Mouse (Mus musculus) heart, postnatal 0 days (tissue): ENCODE results near the gene Efcab12.

Experiments
- CTCF ChIP-seq: IDR thresholded peaks from 2 replicates; pipeline ENCODE4 v1.5.1; 2016; ENCODE audit warnings: antibody characterized with exemption, control low read depth, low read depth
- EP300 ChIP-seq: IDR thresholded peaks from 2 replicates; pipeline ENCODE4 v1.6.1; 2016; ENCODE audit warnings: antibody characterized with exemption, low read depth

DNA sequence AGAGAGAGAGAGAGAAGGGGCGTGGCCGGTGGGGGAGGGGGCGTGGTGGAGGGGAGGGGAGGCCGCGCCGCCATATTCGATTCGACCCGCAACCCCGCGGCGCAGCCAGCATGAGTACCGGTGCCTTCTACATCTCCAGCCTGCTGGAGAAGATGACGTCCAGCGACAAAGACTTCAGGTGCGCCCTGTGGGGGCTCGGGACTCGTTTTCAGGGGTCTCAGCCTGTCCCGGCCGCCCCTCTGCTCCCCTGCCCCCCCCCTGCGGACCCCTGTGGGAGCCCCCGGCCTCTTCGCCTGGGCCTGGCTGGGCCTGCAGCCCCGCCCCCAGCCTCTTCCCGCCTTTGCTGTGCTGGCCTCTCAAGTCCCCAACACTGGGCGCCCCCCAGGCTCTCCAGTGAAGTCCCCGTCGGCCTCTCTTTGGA is 63.7 kb downstream of the Efcab12 start, which contains the start of gene Cand2:
- TF ChIP-seq EP300 (no peak), CTCF (no peak)
